Mouse (Mus musculus): ENCODE measurements around the gene Tesmin. TPM values are rescaled to one million over a fixed set of nuclear protein-coding genes. Genes with fewer than 3 reads are reported as not detected.

Gene Tesmin
- polyA plus RNA-seq, 1 experiment from 2014 or later, result 1.1 TPM

- no peak for ATAC-seq
- H3K27ac ChIP-seq (ENCODE audit: low read depth, low read length), result no peak overlapping the region
- no peaks in the 10 kb centered on the region for H3K36me3 ChIP-seq (ENCODE audit: control insufficient read depth, insufficient read depth)
- no peak for TF ChIP-seq CTCF (IDR thresholded peaks at IDR 0.05; ENCODE audit: low read depth)
- 69% methylated on average over 6 of the region's 6 CpGs for WGBS
- no peaks in the 10 kb centered on the region for H3K9me3 ChIP-seq (ENCODE audit: control insufficient read depth)
- no peak overlapping the region for H3K4me2 ChIP-seq (replicated peaks; ENCODE audit: low read depth)
- H3K4me1 ChIP-seq (replicated peaks; ENCODE audit: control insufficient read depth, insufficient read depth, low read length), result no peaks in the 10 kb centered on the region; the same call in 1 of the 2 replicates
- H3K27me3 ChIP-seq (replicated peaks; ENCODE audit: control insufficient read depth, insufficient read depth, low read length), result no peaks in the 10 kb centered on the region
- no peak overlapping the region for H3K4me3 ChIP-seq (ENCODE audit: low read depth, low read length)
- no peak overlapping the region for H3K9ac ChIP-seq (ENCODE audit: low read depth, low read length)
Observed at GRCm38 (mm10) chr19:3422488-3422887, 33.8 kb downstream of the Tesmin start.

- Histone ChIP-seq H3K27ac (ENCODE audit: low read depth, low read length) (no peak overlapping the region), H3K27me3 (replicated peaks; ENCODE audit: control insufficient read depth, insufficient read depth, low read length) (no peaks in the 10 kb centered on the region), H3K9me3 (ENCODE audit: control insufficient read depth) (no peaks in the 10 kb centered on the region), H3K36me3 (ENCODE audit: control insufficient read depth, insufficient read depth) (no peaks in the 10 kb centered on the region), H3K4me2 (replicated peaks; ENCODE audit: low read depth) (no peak overlapping the region), H3K4me3 (ENCODE audit: low read depth, low read length) (no peak overlapping the region), H3K9ac (ENCODE audit: low read depth, low read length) (no peak overlapping the region), H3K4me1 (replicated peaks; ENCODE audit: control insufficient read depth, insufficient read depth, low read length) (no peaks in the 10 kb centered on the region; the same call in 1 of the 2 replicates)
- 59% methylated on average over 4 of the region's 4 CpGs for WGBS
- ATAC-seq, result no peak
- TF ChIP-seq CTCF (IDR thresholded peaks at IDR 0.05; ENCODE audit: low read depth), result no peak
Observed at GRCm38 (mm10) chr19:3422981-3423380, 34.3 kb downstream of the Tesmin start.

- no peak overlapping the region for H3K4me3 ChIP-seq (ENCODE audit: low read depth, low read length)
- WGBS, result 34% methylated on average over 2 of the region's 2 CpGs
- H3K36me3 ChIP-seq (ENCODE audit: control insufficient read depth, insufficient read depth), result no peaks in the 10 kb centered on the region
- H3K27ac ChIP-seq (ENCODE audit: low read depth, low read length), result peak overlapping the region; percentile 41
- TF ChIP-seq CTCF (IDR thresholded peaks at IDR 0.05; ENCODE audit: low read depth), result no peak
- peak; percentile 90 for ATAC-seq
- no peaks in the 10 kb centered on the region for H3K27me3 ChIP-seq (replicated peaks; ENCODE audit: control insufficient read depth, insufficient read depth, low read length)
- no peaks in the 10 kb centered on the region; the same call in 1 of the 2 replicates for H3K4me1 ChIP-seq (replicated peaks; ENCODE audit: control insufficient read depth, insufficient read depth, low read length)
- peak overlapping the region; percentile 24; the same call in 1 of the 2 replicates for H3K4me2 ChIP-seq (replicated peaks; ENCODE audit: low read depth)
- H3K9ac ChIP-seq (ENCODE audit: low read depth, low read length), result no peak overlapping the region
- no peaks in the 10 kb centered on the region for H3K9me3 ChIP-seq (ENCODE audit: control insufficient read depth)
Observed at GRCm38 (mm10) chr19:3424214-3424613, 35.6 kb downstream of the Tesmin start.

- no peaks in the 10 kb centered on the region for H3K36me3 ChIP-seq (ENCODE audit: control insufficient read depth, insufficient read depth)
- no peak for TF ChIP-seq CTCF (IDR thresholded peaks at IDR 0.05; ENCODE audit: low read depth)
- no peaks in the 10 kb centered on the region for H3K9me3 ChIP-seq (ENCODE audit: control insufficient read depth)
- no peak overlapping the region for H3K9ac ChIP-seq (ENCODE audit: low read depth, low read length)
- no peak overlapping the region for H3K27ac ChIP-seq (ENCODE audit: low read depth, low read length)
- no peaks in the 10 kb centered on the region for H3K27me3 ChIP-seq (replicated peaks; ENCODE audit: control insufficient read depth, insufficient read depth, low read length)
- H3K4me1 ChIP-seq (replicated peaks; ENCODE audit: control insufficient read depth, insufficient read depth, low read length), result no peaks in the 10 kb centered on the region; the same call in 1 of the 2 replicates
- WGBS, result 82% methylated on average over 15 of the region's 15 CpGs
- no peak overlapping the region for H3K4me2 ChIP-seq (replicated peaks; ENCODE audit: low read depth)
- no peak for ATAC-seq
- no peak overlapping the region for H3K4me3 ChIP-seq (ENCODE audit: low read depth, low read length)
Observed at GRCm38 (mm10) chr19:3428057-3428830, 39.6 kb downstream of the Tesmin start.

GRCm38 (mm10) chr19:3429156-3429816 lies 40.6 kb downstream of the Tesmin start:
- Histone ChIP-seq H3K4me3 (ENCODE audit: low read depth, low read length) (no peak overlapping the region), H3K4me2 (replicated peaks; ENCODE audit: low read depth) (no peak overlapping the region), H3K9ac (ENCODE audit: low read depth, low read length) (no peak overlapping the region), H3K27me3 (replicated peaks; ENCODE audit: control insufficient read depth, insufficient read depth, low read length) (no peaks in the 10 kb centered on the region), H3K36me3 (ENCODE audit: control insufficient read depth, insufficient read depth) (no peaks in the 10 kb centered on the region), H3K4me1 (replicated peaks; ENCODE audit: control insufficient read depth, insufficient read depth, low read length) (no peaks in the 10 kb centered on the region; the same call in 1 of the 2 replicates), H3K9me3 (ENCODE audit: control insufficient read depth) (no peaks in the 10 kb centered on the region), H3K27ac (ENCODE audit: low read depth, low read length) (no peak overlapping the region)
- ATAC-seq, result no peak
- no peak for TF ChIP-seq CTCF (IDR thresholded peaks at IDR 0.05; ENCODE audit: low read depth)
- 64% methylated on average over 7 of the region's 7 CpGs for WGBS

GRCm38 (mm10) chr19:3431066-3431465 lies 42.4 kb downstream of the Tesmin start:
- TF ChIP-seq CTCF (IDR thresholded peaks at IDR 0.05; ENCODE audit: low read depth), result no peak
- Histone ChIP-seq H3K27me3 (replicated peaks; ENCODE audit: control insufficient read depth, insufficient read depth, low read length) (no peaks in the 10 kb centered on the region), H3K4me1 (replicated peaks; ENCODE audit: control insufficient read depth, insufficient read depth, low read length) (no peaks in the 10 kb centered on the region), H3K27ac (ENCODE audit: low read depth, low read length) (no peak overlapping the region), H3K9ac (ENCODE audit: low read depth, low read length) (no peak overlapping the region), H3K36me3 (ENCODE audit: control insufficient read depth, insufficient read depth) (no peaks in the 10 kb centered on the region), H3K4me3 (ENCODE audit: low read depth, low read length) (no peak overlapping the region), H3K9me3 (ENCODE audit: control insufficient read depth) (no peaks in the 10 kb centered on the region), H3K4me2 (replicated peaks; ENCODE audit: low read depth) (no peak overlapping the region)
- no peak for ATAC-seq
- WGBS, result 69% methylated on average over 7 of the region's 7 CpGs
